Mouse (Mus musculus): ENCODE data around the gene Cmtm2b. TPM values are rescaled to one million over a fixed set of nuclear protein-coding genes. Genes with fewer than 3 reads are reported as not detected.

The Cmtm2b gene
- polyA plus RNA-seq, 1 experiment, result not detected

GRCm38 (mm10) chr8:104376669-104377068 lies 54.6 kb downstream of the Cmtm2b start:
- peaks cover 6% of the 10 kb centered on the region for H3K27me3 ChIP-seq (replicated peaks)
- no peak for TF ChIP-seq FLI1 (IDR thresholded peaks at IDR 0.05; ENCODE audit: low read length)
- TF ChIP-seq GATA1 (IDR thresholded peaks at IDR 0.05; ENCODE audit: borderline replicate concordance, low read length), result no peak

DNA sequence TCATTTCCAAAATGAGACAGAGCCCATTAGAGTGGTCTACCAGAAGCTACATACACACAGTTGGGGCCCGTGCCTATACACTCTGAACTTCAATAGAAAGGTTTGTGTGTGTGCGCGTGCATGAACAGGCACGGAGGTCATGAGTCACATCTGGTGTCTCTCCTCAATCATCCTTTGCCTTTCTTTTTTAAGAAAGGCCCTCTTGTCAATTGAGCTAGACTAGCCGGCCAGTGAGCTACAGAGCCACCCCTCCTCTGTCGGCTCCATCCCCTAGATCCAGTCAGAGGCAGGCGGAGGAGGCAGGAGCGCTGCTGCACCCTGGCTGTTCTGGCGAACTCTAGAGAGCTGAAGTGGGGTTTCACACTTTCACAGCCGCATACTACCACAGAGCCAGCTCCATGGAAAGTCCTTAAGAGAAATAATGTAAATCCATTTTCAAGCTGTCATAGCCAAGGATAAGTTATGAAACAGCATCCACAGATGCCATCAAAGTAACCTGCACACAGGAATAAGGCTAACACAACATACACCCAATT lies 57.3 kb downstream of the Cmtm2b start:
- Histone ChIP-seq H3K4me1 (peaks cover 19% of the 10 kb centered on the region), H3K9me3 (no peaks in the 10 kb centered on the region), H3K27me3 (replicated peaks) (peaks cover 8% of the 10 kb centered on the region), H3K4me3 (replicated peaks) (no peak overlapping the region), H3K36me3 (replicated peaks; ENCODE audit: low read length) (no peaks in the 10 kb centered on the region)
- TF ChIP-seq FLI1 (IDR thresholded peaks at IDR 0.05; ENCODE audit: low read length), result no peak
- TF ChIP-seq GATA1 (IDR thresholded peaks at IDR 0.05; ENCODE audit: borderline replicate concordance, low read length), result no peak

More at GRCm38 (mm10) chr8:104376669-104377068, 54.6 kb downstream of the Cmtm2b start:
- H3K36me3 ChIP-seq (replicated peaks; ENCODE audit: low read length), result no peaks in the 10 kb centered on the region
- H3K4me1 ChIP-seq, result peaks cover 4% of the 10 kb centered on the region; the same call in 1 of the 2 replicates
- no peak overlapping the region for H3K4me3 ChIP-seq (replicated peaks)
- no peaks in the 10 kb centered on the region for H3K9me3 ChIP-seq

DNA sequence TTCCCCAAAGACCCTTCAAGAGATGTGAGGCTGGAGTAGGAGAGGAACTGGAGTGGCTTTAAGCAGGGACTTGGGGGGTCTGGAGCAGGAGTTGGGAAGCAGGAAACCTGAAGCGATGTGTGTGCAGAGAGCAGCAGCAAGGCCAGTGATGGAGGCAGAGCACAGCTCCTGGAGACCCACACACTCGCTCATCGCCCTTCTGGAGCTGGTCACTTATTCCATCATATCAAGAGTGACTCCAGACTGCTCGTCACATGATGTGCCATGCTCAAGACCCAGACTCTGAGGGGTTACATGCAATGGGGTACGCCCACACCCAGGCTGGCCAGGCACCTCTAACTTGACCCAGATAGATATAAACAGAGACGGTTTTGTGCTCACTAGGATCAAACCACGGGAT lies 58.2 kb downstream of the Cmtm2b start:
- no peaks in the 10 kb centered on the region for H3K9me3 ChIP-seq
- peaks cover 8% of the 10 kb centered on the region for H3K27me3 ChIP-seq (replicated peaks)
- TF ChIP-seq GATA1 (IDR thresholded peaks at IDR 0.05; ENCODE audit: borderline replicate concordance, low read length) (no peak), FLI1 (IDR thresholded peaks at IDR 0.05; ENCODE audit: low read length) (no peak)
- peaks cover 19% of the 10 kb centered on the region for H3K4me1 ChIP-seq
- H3K36me3 ChIP-seq (replicated peaks; ENCODE audit: low read length), result no peaks in the 10 kb centered on the region
- no peak overlapping the region for H3K4me3 ChIP-seq (replicated peaks)

Other genes with a start within 250 kb of the Cmtm2b start
- gene Cdh5, start 220.6 kb upstream of the Cmtm2b start, polyA plus RNA-seq (2012; ENCODE audit: insufficient read depth, low replicate concordance), result 0.41 TPM in 2 replicates
- 1.5 TPM in 1 of 2 replicates, not detected in the other for gene Bean1, start 151.8 kb upstream of the Cmtm2b start, polyA plus RNA-seq (2012; ENCODE audit: insufficient read depth, low replicate concordance)
- 3.2 and 15.8 TPM in 2 replicates for gene Tk2, start 73.7 kb upstream of the Cmtm2b start, polyA plus RNA-seq (2012; ENCODE audit: insufficient read depth, low replicate concordance)
- 5.9 TPM in 1 of 2 replicates, not detected in the other for gene Cklf, start 71.4 kb upstream of the Cmtm2b start, polyA plus RNA-seq (2012; ENCODE audit: insufficient read depth, low replicate concordance)
- gene Cmtm2a, start 29.0 kb upstream of the Cmtm2b start, polyA plus RNA-seq (2012; ENCODE audit: insufficient read depth, low replicate concordance), result not detected in 2 replicates
- not detected in 2 replicates for gene Gm45711, start 12.1 kb upstream of the Cmtm2b start, polyA plus RNA-seq (2012; ENCODE audit: insufficient read depth, low replicate concordance)
- not detected in 2 replicates for gene Cmtm1, start 12.1 kb upstream of the Cmtm2b start, polyA plus RNA-seq (2012; ENCODE audit: insufficient read depth, low replicate concordance)
- gene Gm11020, start 663 bp upstream of the Cmtm2b start, polyA plus RNA-seq (2012; ENCODE audit: insufficient read depth, low replicate concordance), result not detected in 2 replicates
- gene Cmtm3, start 17.2 kb downstream of the Cmtm2b start, polyA plus RNA-seq (2012; ENCODE audit: insufficient read depth, low replicate concordance), result 64.5 and 65.4 TPM in 2 replicates
- 0.69 and 1.2 TPM in 2 replicates for gene Cmtm4, start 73.6 kb downstream of the Cmtm2b start, polyA plus RNA-seq (2012; ENCODE audit: insufficient read depth, low replicate concordance)
- 5.1 and 12.1 TPM in 2 replicates for gene Dync1li2, start 120.8 kb downstream of the Cmtm2b start, polyA plus RNA-seq (2012; ENCODE audit: insufficient read depth, low replicate concordance)
- gene Terb1, start 187.7 kb downstream of the Cmtm2b start, polyA plus RNA-seq (2012; ENCODE audit: insufficient read depth, low replicate concordance), result not detected in 2 replicates
- gene Nae1, start 212.4 kb downstream of the Cmtm2b start, polyA plus RNA-seq (2012; ENCODE audit: insufficient read depth, low replicate concordance), result 1.5 TPM in 1 of 2 replicates, not detected in the other
- 1.1 and 8.2 TPM in 2 replicates for gene Car7, start 212.5 kb downstream of the Cmtm2b start, polyA plus RNA-seq (2012; ENCODE audit: insufficient read depth, low replicate concordance)

All from megakaryocyte, embryonic 14.5 days (primary cell).